8 mouse cellular contexts compared by ENCODE assay signal in the genomic region with DNA sequence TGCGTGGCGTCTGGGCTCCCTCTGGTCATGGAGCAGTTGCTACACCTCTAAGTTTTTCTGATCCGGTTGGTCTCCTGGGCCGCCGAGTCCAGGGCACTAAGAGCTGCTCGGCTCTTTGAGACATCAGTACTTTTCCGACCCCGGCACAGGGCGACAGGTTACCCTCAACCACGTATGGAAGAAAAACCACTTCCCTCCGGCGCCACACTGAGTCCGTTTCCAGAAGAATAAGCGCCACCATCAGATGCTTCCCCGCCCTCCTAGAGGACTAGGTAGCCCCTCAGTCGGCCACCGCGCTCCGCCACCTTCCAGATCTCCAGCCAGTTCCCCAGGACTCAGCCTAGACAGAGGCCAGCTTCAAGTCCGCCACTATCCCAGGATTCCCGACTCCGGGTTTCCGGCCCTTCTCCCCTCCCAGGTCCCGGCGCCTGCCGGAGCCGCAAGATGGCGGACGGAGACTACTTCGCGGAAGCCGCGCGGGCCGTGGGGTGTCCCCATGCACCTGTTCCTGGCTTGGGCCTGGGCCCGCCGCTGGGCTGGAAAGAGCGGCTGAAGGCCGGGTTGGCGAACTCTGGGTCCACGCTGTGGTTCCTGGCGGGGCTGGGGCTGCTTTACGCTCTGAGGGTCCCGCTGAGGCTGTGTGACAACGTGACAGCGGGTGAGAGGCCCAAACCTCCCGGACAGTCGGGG. TPM values are rescaled to one million over a fixed set of nuclear protein-coding genes. Genes with fewer than 3 reads are reported as not detected.
DNase-seq lines count a peak whose midpoint lies in the region; ATAC-seq and TF ChIP-seq lines count a peak whose summit lies in the region.

No protein-coding gene starts in this region.

- peaks cover 32% of the 10 kb centered on the region for H3K4me1 ChIP-seq in heart, embryonic 15.5 days (replicated peaks)
- H3K4me1 ChIP-seq in liver, embryonic 14.5 days (replicated peaks; ENCODE audit: control insufficient read depth in 2 of 2, insufficient read depth in 2 of 2, low read length in 1 of 2): peaks cover 14 to 21% of the 10 kb centered on the region in 2 experiments
- peaks cover 3% of the 10 kb centered on the region; the same call in 1 of the 2 replicates for H3K4me1 ChIP-seq in neural tube, embryonic 11.5 days (ENCODE audit: control insufficient read depth, insufficient read depth, low read length)
- H3K4me1 ChIP-seq in stomach, postnatal 0 days (replicated peaks; ENCODE audit: control insufficient read depth, insufficient read depth): no peaks in the 10 kb centered on the region

- peak; percentile 62 for ATAC-seq in CD4-positive, CD25-positive, alpha-beta regulatory T cell, adult 4 months
- peak; percentile 89 for ATAC-seq in heart, embryonic 15.5 days (replicated peaks; ENCODE audit: insufficient number of reproducible peaks, insufficient read depth, low FRiP score, low read depth)
- ATAC-seq in liver, embryonic 14.5 days (ENCODE audit: insufficient read depth): peak; percentile 65
- ATAC-seq in neural tube, embryonic 11.5 days (ENCODE audit: insufficient read depth, low FRiP score, low TSS enrichment): peak; percentile 90
- peak; percentile 90 for ATAC-seq in stomach, postnatal 0 days (ENCODE audit: low FRiP score, low TSS enrichment)

- H3K9ac ChIP-seq in heart, embryonic 15.5 days: peak overlapping the region; percentile 97
- H3K9ac ChIP-seq in liver, embryonic 14.5 days (replicated peaks): peak overlapping the region; percentile 94
- peak overlapping the region; percentile 97 for H3K9ac ChIP-seq in neural tube, embryonic 11.5 days (ENCODE audit: low read length)
- H3K9ac ChIP-seq in stomach, postnatal 0 days (ENCODE audit: low read length): peak overlapping the region; percentile 98

- no peak for TF ChIP-seq EP300 in liver, embryonic 14.5 days (IDR thresholded peaks at IDR 0.05; ENCODE audit: low read depth)
- no peak for TF ChIP-seq EP300 in stomach, postnatal 0 days (optimal IDR thresholded peaks at IDR 0.05)

- DNase-seq in c-Kit-negative CD71-positive TER-119-positive erythroid progenitor cells, embryonic 14.5 days (ENCODE audit: low read depth, low spot score): peak; percentile 63
- peak; percentile 53 for DNase-seq in fibroblast of lung, adult 2 months (ENCODE audit: low read depth)
- peak; percentile 93 to 96 for DNase-seq in kidney, postnatal 25 days
- DNase-seq in liver, embryonic 14.5 days (ENCODE audit: low read depth in 3 of 3, low spot score in 3 of 3): peak; percentile 51 to 62 (median 58)
- DNase-seq in neural tube, embryonic 11.5 days (ENCODE audit: low spot score): peak; percentile 88
- peak; percentile 89 for DNase-seq in stomach, postnatal 0 days (ENCODE audit: low spot score)

- peak overlapping the region; percentile 72 for H3K4me2 ChIP-seq in heart, embryonic 15.5 days
- peak overlapping the region; percentile 87 for H3K4me2 ChIP-seq in liver, embryonic 14.5 days (ENCODE audit: low read depth)
- H3K4me2 ChIP-seq in neural tube, embryonic 11.5 days (ENCODE audit: low read depth): peak overlapping the region; percentile 76
- H3K4me2 ChIP-seq in stomach, postnatal 0 days (replicated peaks; ENCODE audit: low read depth): peak overlapping the region; percentile 75

- TF ChIP-seq CTCF in liver, embryonic 14.5 days (IDR thresholded peaks at IDR 0.05; ENCODE audit: low read depth): peak; percentile 10; the same call in 1 of the 2 replicates
- TF ChIP-seq CTCF in stomach, postnatal 0 days (IDR thresholded peaks at IDR 0.05; ENCODE audit: low read depth): 0 out of 2 replicates have a peak, but pooled peaks have one; percentile 35

- WGBS in heart, embryonic 15.5 days: under 1% methylated on average over 48 of the region's 48 CpGs
- under 1% methylated on average over 48 of the region's 48 CpGs for WGBS in liver, embryonic 14.5 days (ENCODE audit: insufficient replicate concordance)
- under 1% methylated on average over 48 of the region's 48 CpGs for WGBS in neural tube, embryonic 11.5 days
- 0% methylated on average over 47 of the region's 48 CpGs for WGBS in stomach, postnatal 0 days

- H3K9me3 ChIP-seq in heart, embryonic 15.5 days (replicated peaks): no peaks in the 10 kb centered on the region
- H3K9me3 ChIP-seq in liver, embryonic 14.5 days (ENCODE audit: control insufficient read depth, low read length): no peaks in the 10 kb centered on the region
- no peaks in the 10 kb centered on the region for H3K9me3 ChIP-seq in neural tube, embryonic 11.5 days (ENCODE audit: control insufficient read depth, low read length)
- H3K9me3 ChIP-seq in stomach, postnatal 0 days (ENCODE audit: control insufficient read depth, low read length): no peaks in the 10 kb centered on the region

- H3K27me3 ChIP-seq in heart, embryonic 15.5 days: no peaks in the 10 kb centered on the region
- H3K27me3 ChIP-seq in liver, embryonic 14.5 days (ENCODE audit: control insufficient read depth, insufficient read depth, low read length): no peaks in the 10 kb centered on the region
- H3K27me3 ChIP-seq in neural tube, embryonic 11.5 days (ENCODE audit: control insufficient read depth, insufficient read depth, low read length): no peaks in the 10 kb centered on the region
- no peaks in the 10 kb centered on the region for H3K27me3 ChIP-seq in stomach, postnatal 0 days (ENCODE audit: control insufficient read depth, insufficient read depth, low read length)

- peaks cover 4% of the 10 kb centered on the region; the same call in 1 of the 2 replicates for H3K36me3 ChIP-seq in heart, embryonic 15.5 days
- H3K36me3 ChIP-seq in liver, embryonic 14.5 days (replicated peaks; ENCODE audit: control insufficient read depth, insufficient read depth, low read depth): peaks cover 3% of the 10 kb centered on the region
- no peaks in the 10 kb centered on the region for H3K36me3 ChIP-seq in neural tube, embryonic 11.5 days (ENCODE audit: control insufficient read depth, insufficient read depth, low read length)
- H3K36me3 ChIP-seq in stomach, postnatal 0 days (ENCODE audit: control insufficient read depth, insufficient read depth, low read length): no peaks in the 10 kb centered on the region; the same call in 1 of the 2 replicates

- H3K27ac ChIP-seq in heart, embryonic 15.5 days: peak overlapping the region; percentile 98
- H3K27ac ChIP-seq in liver, embryonic 14.5 days: peak overlapping the region; percentile 88
- H3K27ac ChIP-seq in neural tube, embryonic 11.5 days (ENCODE audit: low read depth, low read length): peak overlapping the region; percentile 91
- H3K27ac ChIP-seq in stomach, postnatal 0 days (replicated peaks): peak overlapping the region; percentile 97

- peak overlapping the region; percentile 86 for H3K4me3 ChIP-seq in heart, embryonic 15.5 days
- H3K4me3 ChIP-seq in liver, embryonic 14.5 days (ENCODE audit: insufficient read depth in 1 of 2, low read depth in 2 of 2, low read length in 2 of 2): peak overlapping the region; percentile 87 to 89
- H3K4me3 ChIP-seq in neural tube, embryonic 11.5 days (ENCODE audit: low read depth, low read length): peak overlapping the region; percentile 98
- peak overlapping the region; percentile 94 for H3K4me3 ChIP-seq in stomach, postnatal 0 days (ENCODE audit: low read depth, low read length)

RNA-seq across cellular contexts. Expression of a gene that starts 0.5 kb away (rescaled TPM):
- 100 to 1,000 TPM; 489 to 553 TPM for polyA plus RNA-seq in CD4-positive, CD25-positive, alpha-beta regulatory T cell, adult 4 months (2017; shearing (Covaris generic))
- 149 and 169 TPM in 2 replicates for polyA plus RNA-seq in heart, embryonic 15.5 days (2015; fragmentation: Nextera tagmentation; extraction: Ambion mirVana)
- polyA plus RNA-seq in liver, embryonic 14.5 days (2012; rRNA removed): 23.4 and 30.4 TPM in 2 replicates
- 84.0 and 89.6 TPM in 2 replicates for polyA plus RNA-seq in liver, embryonic 14.5 days (2014; fragmentation: Nextera tagmentation; extraction: Ambion mirVana)
- 261 and 269 TPM in 2 replicates for polyA plus RNA-seq in neural tube, embryonic 11.5 days (2014; fragmentation: Nextera tagmentation; extraction: Ambion mirVana)
- 98.9 and 99.4 TPM in 2 replicates for polyA plus RNA-seq in stomach, postnatal 0 days (2015; fragmentation: Nextera tagmentation; extraction: Ambion mirVana)

RNA-seq across cellular contexts. Expression of a gene that starts 1.0 kb away (rescaled TPM):
- 10 to 100 TPM; 29.6 to 38.5 TPM for polyA plus RNA-seq in CD4-positive, CD25-positive, alpha-beta regulatory T cell, adult 4 months (2017; shearing (Covaris generic))
- 25.3 and 26.9 TPM in 2 replicates for polyA plus RNA-seq in heart, embryonic 15.5 days (2015; fragmentation: Nextera tagmentation; extraction: Ambion mirVana)
- polyA plus RNA-seq in liver, embryonic 14.5 days (2012; rRNA removed): 3.0 and 3.9 TPM in 2 replicates
- 8.9 and 11.1 TPM in 2 replicates for polyA plus RNA-seq in liver, embryonic 14.5 days (2014; fragmentation: Nextera tagmentation; extraction: Ambion mirVana)
- polyA plus RNA-seq in neural tube, embryonic 11.5 days (2014; fragmentation: Nextera tagmentation; extraction: Ambion mirVana): 34.5 and 36.6 TPM in 2 replicates
- 20.8 and 23.6 TPM in 2 replicates for polyA plus RNA-seq in stomach, postnatal 0 days (2015; fragmentation: Nextera tagmentation; extraction: Ambion mirVana)

RNA-seq across cellular contexts. Expression of a gene that starts 46.4 kb away (rescaled TPM):
- 10 to 100 TPM; 27.8 to 49.0 TPM for polyA plus RNA-seq in CD4-positive, CD25-positive, alpha-beta regulatory T cell, adult 4 months (2017; shearing (Covaris generic))
- polyA plus RNA-seq in heart, embryonic 15.5 days (2015; fragmentation: Nextera tagmentation; extraction: Ambion mirVana): 24.4 and 34.9 TPM in 2 replicates
- polyA plus RNA-seq in liver, embryonic 14.5 days (2012; rRNA removed): 8.1 and 8.3 TPM in 2 replicates
- polyA plus RNA-seq in liver, embryonic 14.5 days (2014; fragmentation: Nextera tagmentation; extraction: Ambion mirVana): 16.3 and 19.8 TPM in 2 replicates
- polyA plus RNA-seq in neural tube, embryonic 11.5 days (2014; fragmentation: Nextera tagmentation; extraction: Ambion mirVana): 17.4 and 22.0 TPM in 2 replicates
- 28.1 and 30.4 TPM in 2 replicates for polyA plus RNA-seq in stomach, postnatal 0 days (2015; fragmentation: Nextera tagmentation; extraction: Ambion mirVana)

Comparison
In these comparisons a context has a peak if more than half of its experiments do, and no peak if none do; other contexts are left out.
1. Peak in every context shown above with its lines: DNase-seq, ATAC-seq, H3K4me3 ChIP-seq and H3K27ac ChIP-seq.